In genomic region chr5:113132635-113133041, GRCm38 (mm10) we compare ENCODE assay signal across 9 mouse cellular contexts. TPM values are rescaled to one million over a fixed set of nuclear protein-coding genes. Genes with fewer than 3 reads are reported as not detected.
DNase-seq lines count a peak whose midpoint lies in the region; ATAC-seq lines count a peak whose summit lies in the region.
"Had no signal": no experiment of that assay in that cellular context is flagged by ENCODE, and none has a peak within 500 bp of the region (broad histone marks: within the 10 kb centered on the region; RNA-seq: fewer than 3 reads in every experiment).

No protein-coding gene starts in this region.

- no peaks in the 10 kb centered on the region for H3K36me3 ChIP-seq in limb, embryonic 10.5 days
- no peaks in the 10 kb centered on the region for H3K36me3 ChIP-seq in midbrain, embryonic 11.5 days (ENCODE audit: control insufficient read depth, insufficient read depth, low read length)

- no peak overlapping the region for H3K4me2 ChIP-seq in midbrain, embryonic 11.5 days

- peak; percentile 26; the same call in 1 of the 2 replicates for ATAC-seq in midbrain, embryonic 11.5 days (ENCODE audit: low FRiP score)

- no peak overlapping the region for H3K4me3 ChIP-seq in limb, embryonic 10.5 days
- H3K4me3 ChIP-seq in midbrain, embryonic 11.5 days (ENCODE audit: low read depth, low read length), result no peak overlapping the region
- H3K4me3 ChIP-seq: erythroblast, embryonic 14.5 days had no signal

- H3K4me1 ChIP-seq in limb, embryonic 10.5 days, result peaks cover 36% of the 10 kb centered on the region
- H3K4me1 ChIP-seq in midbrain, embryonic 11.5 days (ENCODE audit: control insufficient read depth, insufficient read depth, low read length), result peaks cover 14% of the 10 kb centered on the region

- no peaks in the 10 kb centered on the region for H3K9me3 ChIP-seq in limb, embryonic 10.5 days (replicated peaks)
- no peaks in the 10 kb centered on the region for H3K9me3 ChIP-seq in midbrain, embryonic 11.5 days (ENCODE audit: control insufficient read depth, low read length)

- H3K27ac ChIP-seq in limb, embryonic 10.5 days, result peak overlapping the region; percentile 81
- peak overlapping the region; percentile 64 for H3K27ac ChIP-seq in midbrain, embryonic 11.5 days (ENCODE audit: low read depth, low read length)

- intact Hi-C loops in heart, postnatal 36 days (cut with DNase I), result no loop called here

- 73% methylated on average over 13 of the region's 13 CpGs for WGBS in limb, embryonic 10.5 days
- WGBS in midbrain, embryonic 11.5 days, result 37% methylated on average over 13 of the region's 13 CpGs

- DNase-seq in gastrocnemius, postnatal 25 days, result peak; percentile 44
- DNase-seq in gastrocnemius, postnatal 10 days, result no peak
- peak; percentile 55 to 56 for DNase-seq in heart, postnatal 36 days
- no peak for DNase-seq in limb, embryonic 10.5 days (ENCODE audit: low spot score)
- DNase-seq in midbrain, embryonic 11.5 days (ENCODE audit: low spot score, missing footprints), result no peak
- no peak for DNase-seq in right cerebral cortex, postnatal 36 days (ENCODE audit: low spot score in 2 of 2)
- no peak for DNase-seq in gastrocnemius, postnatal 4 days (ENCODE audit: low spot score in 2 of 2)
- DNase-seq in spleen, postnatal 36 days (ENCODE audit: low spot score in 2 of 2), result no peak

- peak overlapping the region; percentile 58 for H3K9ac ChIP-seq in midbrain, embryonic 11.5 days (ENCODE audit: low read length)

- peaks cover 24% of the 10 kb centered on the region for H3K27me3 ChIP-seq in limb, embryonic 10.5 days (ENCODE audit: low read depth, poor library complexity, severe bottlenecking)
- H3K27me3 ChIP-seq in midbrain, embryonic 11.5 days (ENCODE audit: control insufficient read depth, insufficient read depth, low read length), result peaks cover 13% of the 10 kb centered on the region; the same call in 1 of the 2 replicates

RNA-seq across cellular contexts. Expression of gene Crybb3, which starts 51.3 kb away (rescaled TPM):
- 1 to 10 TPM in 1 of 2 experiments, under 1 TPM in 1; 0.62 to 1.5 TPM for total RNA-seq in gastrocnemius, postnatal 25 days (2021)
- 1 to 10 TPM in 1 of 2 experiments, under 1 TPM in 1; 0.68 to 2.0 TPM for total RNA-seq in gastrocnemius, postnatal 10 days (2021)
- 1 to 10 TPM in 1 of 2 experiments, under 1 TPM in 1; 0.28 to 1.8 TPM for total RNA-seq in heart, postnatal 36 days (2021)
- polyA plus RNA-seq in limb, embryonic 10.5 days (2016; fragmentation: Nextera tagmentation; extraction: Ambion mirVana), result 0.33 and 0.59 TPM in 2 replicates
- 0.18 TPM in 1 of 2 replicates, not detected in the other for polyA plus RNA-seq in midbrain, embryonic 11.5 days (2014; fragmentation: Nextera tagmentation; extraction: Ambion mirVana)
- total RNA-seq in gastrocnemius, postnatal 4 days (2021), result 1 to 10 TPM; 1.8 to 2.0 TPM
- polyA plus RNA-seq: erythroblast, embryonic 14.5 days had no signal

Comparison
In these comparisons a context has a peak if more than half of its experiments do, and no peak if none do; other contexts are left out.
1. DNase-seq: peak in gastrocnemius, postnatal 25 days (single experiment) and heart, postnatal 36 days (2 of 2); none in gastrocnemius, postnatal 10 days (single experiment), limb, embryonic 10.5 days (single experiment), midbrain, embryonic 11.5 days (single experiment), right cerebral cortex, postnatal 36 days (0 of 2), gastrocnemius, postnatal 4 days (0 of 2) and spleen, postnatal 36 days (0 of 2).